Mouse (Mus musculus): ENCODE results near the gene Nanos2. TPM values are rescaled to one million over a fixed set of nuclear protein-coding genes. Genes with fewer than 3 reads are reported as not detected.

Nanos2 gene
- polyA plus RNA-seq, 2 experiments = not detected

- H3K36me3 ChIP-seq (replicated peaks; ENCODE audit: control insufficient read depth, insufficient read depth, low read depth) = no peaks in the 10 kb centered on the region
- DNase-seq (ENCODE audit: low read depth in 3 of 3, low spot score in 3 of 3) (no peak), ATAC-seq (ENCODE audit: insufficient read depth) (no peak)
- no peak overlapping the region for H3K4me2 ChIP-seq (ENCODE audit: low read depth)
- H3K27ac ChIP-seq = no peak overlapping the region
- H3K4me1 ChIP-seq (replicated peaks; ENCODE audit: control insufficient read depth in 2 of 2, insufficient read depth in 2 of 2, low read length in 1 of 2) = peaks cover 0 to 5% of the 10 kb centered on the region in 2 experiments; a peak in 1 of 4 replicates
- H3K9me3 ChIP-seq (ENCODE audit: control insufficient read depth, low read length) = no peaks in the 10 kb centered on the region
- H3K4me3 ChIP-seq (ENCODE audit: insufficient read depth in 1 of 2, low read depth in 2 of 2, low read length in 2 of 2) = no peak overlapping the region
- 17% methylated on average over 5 of the region's 5 CpGs for WGBS (ENCODE audit: insufficient replicate concordance)
- no peak for TF ChIP-seq CTCF (IDR thresholded peaks at IDR 0.05; ENCODE audit: low read depth)
- TF ChIP-seq EP300 (IDR thresholded peaks at IDR 0.05; ENCODE audit: low read depth) = no peak
- H3K9ac ChIP-seq (replicated peaks) = no peak overlapping the region
- peaks cover 48% of the 10 kb centered on the region for H3K27me3 ChIP-seq (ENCODE audit: control insufficient read depth, insufficient read depth, low read length)
These were observed 2.8 kb downstream of the Nanos2 start for GRCm38 (mm10) chr7:18989995-18990394.

GRCm38 (mm10) chr7:18990601-18991295 lies 3.5 kb downstream of the Nanos2 start, which contains the start of gene Mypop:
TSS of gene Mypop (plus strand) at chr7:18991245.
- no peaks in the 10 kb centered on the region for H3K36me3 ChIP-seq (replicated peaks; ENCODE audit: control insufficient read depth, insufficient read depth, low read depth)
- H3K9ac ChIP-seq (replicated peaks) = no peak within 1 kb of the TSS
- TF ChIP-seq EP300 (IDR thresholded peaks at IDR 0.05; ENCODE audit: low read depth) = no peak
- TF ChIP-seq CTCF (IDR thresholded peaks at IDR 0.05; ENCODE audit: low read depth) = no peak
- ATAC-seq (ENCODE audit: insufficient read depth) = peak; percentile 87
- peaks cover 48% of the 10 kb centered on the region for H3K27me3 ChIP-seq (ENCODE audit: control insufficient read depth, insufficient read depth, low read length)
- no peaks in the 10 kb centered on the region for H3K9me3 ChIP-seq (ENCODE audit: control insufficient read depth, low read length)
- under 1% methylated on average over 37 of the region's 37 CpGs for WGBS (ENCODE audit: insufficient replicate concordance)
- H3K4me2 ChIP-seq (ENCODE audit: low read depth) = peak within 1 kb of the TSS; percentile 66
- H3K4me3 ChIP-seq (ENCODE audit: insufficient read depth in 1 of 2, low read depth in 2 of 2, low read length in 2 of 2) = peak within 1 kb of the TSS; percentile 36 to 48
- peaks cover 0 to 5% of the 10 kb centered on the region in 2 experiments; a peak in 1 of 4 replicates for H3K4me1 ChIP-seq (replicated peaks; ENCODE audit: control insufficient read depth in 2 of 2, insufficient read depth in 2 of 2, low read length in 1 of 2)
- H3K27ac ChIP-seq = no peak within 1 kb of the TSS
- peak; percentile 92 for DNase-seq (ENCODE audit: low read depth in 3 of 3, low spot score in 3 of 3)

- DNase-seq (ENCODE audit: low read depth in 3 of 3, low spot score in 3 of 3) (no peak), ATAC-seq (ENCODE audit: insufficient read depth) (no peak)
- H3K9ac ChIP-seq (replicated peaks) = no peak overlapping the region
- H3K27ac ChIP-seq = no peak overlapping the region
- peak overlapping the region; percentile 15 to 48; a peak in 3 of 4 replicates for H3K4me3 ChIP-seq (ENCODE audit: insufficient read depth in 1 of 2, low read depth in 2 of 2, low read length in 2 of 2)
- H3K36me3 ChIP-seq (replicated peaks; ENCODE audit: control insufficient read depth, insufficient read depth, low read depth) = no peaks in the 10 kb centered on the region
- peaks cover 48% of the 10 kb centered on the region for H3K27me3 ChIP-seq (ENCODE audit: control insufficient read depth, insufficient read depth, low read length)
- H3K4me2 ChIP-seq (ENCODE audit: low read depth) = peak overlapping the region; percentile 66
- no peaks in the 10 kb centered on the region for H3K9me3 ChIP-seq (ENCODE audit: control insufficient read depth, low read length)
- TF ChIP-seq EP300 (IDR thresholded peaks at IDR 0.05; ENCODE audit: low read depth) (no peak), CTCF (IDR thresholded peaks at IDR 0.05; ENCODE audit: low read depth) (no peak)
- 2% methylated on average over 59 of the region's 59 CpGs for WGBS (ENCODE audit: insufficient replicate concordance)
- H3K4me1 ChIP-seq (replicated peaks; ENCODE audit: control insufficient read depth in 2 of 2, insufficient read depth in 2 of 2, low read length in 1 of 2) = peaks cover 0 to 5% of the 10 kb centered on the region in 2 experiments; a peak in 1 of 4 replicates
These were observed 4.6 kb downstream of the Nanos2 start for GRCm38 (mm10) chr7:18991660-18992293.

GRCm38 (mm10) chr7:18992294-18992675 lies 5.1 kb downstream of the Nanos2 start:
- no peak for TF ChIP-seq CTCF (IDR thresholded peaks at IDR 0.05; ENCODE audit: low read depth)
- no peak for TF ChIP-seq EP300 (IDR thresholded peaks at IDR 0.05; ENCODE audit: low read depth)
- Histone ChIP-seq H3K4me1 (replicated peaks; ENCODE audit: control insufficient read depth in 2 of 2, insufficient read depth in 2 of 2, low read length in 1 of 2) (peaks cover 0 to 5% of the 10 kb centered on the region in 2 experiments; a peak in 1 of 4 replicates), H3K9me3 (ENCODE audit: control insufficient read depth, low read length) (no peaks in the 10 kb centered on the region), H3K27ac (no peak overlapping the region), H3K4me2 (ENCODE audit: low read depth) (peak overlapping the region; percentile 66), H3K9ac (replicated peaks) (no peak overlapping the region), H3K27me3 (ENCODE audit: control insufficient read depth, insufficient read depth, low read length) (peaks cover 48% of the 10 kb centered on the region), H3K36me3 (replicated peaks; ENCODE audit: control insufficient read depth, insufficient read depth, low read depth) (no peaks in the 10 kb centered on the region), H3K4me3 (ENCODE audit: insufficient read depth in 1 of 2, low read depth in 2 of 2, low read length in 2 of 2) (peak overlapping the region; percentile 10 to 48; a peak in 3 of 4 replicates)
- ATAC-seq (ENCODE audit: insufficient read depth) (no peak), DNase-seq (ENCODE audit: low read depth in 3 of 3, low spot score in 3 of 3) (no peak)
- 5% methylated on average over 31 of the region's 31 CpGs for WGBS (ENCODE audit: insufficient replicate concordance)

- TF ChIP-seq CTCF (IDR thresholded peaks at IDR 0.05; ENCODE audit: low read depth) (no peak), EP300 (IDR thresholded peaks at IDR 0.05; ENCODE audit: low read depth) (no peak)
- 70% methylated on average over 5 of the region's 5 CpGs for WGBS (ENCODE audit: insufficient replicate concordance)
- H3K36me3 ChIP-seq (replicated peaks; ENCODE audit: control insufficient read depth, insufficient read depth, low read depth) = no peaks in the 10 kb centered on the region
These were observed 5.8 kb downstream of the Nanos2 start for GRCm38 (mm10) chr7:18993036-18993435.

More at GRCm38 (mm10) chr7:18993036-18993435, 5.8 kb downstream of the Nanos2 start:
- Histone ChIP-seq H3K9ac (replicated peaks) (no peak overlapping the region), H3K27ac (no peak overlapping the region), H3K9me3 (ENCODE audit: control insufficient read depth, low read length) (no peaks in the 10 kb centered on the region), H3K4me3 (ENCODE audit: insufficient read depth in 1 of 2, low read depth in 2 of 2, low read length in 2 of 2) (no peak overlapping the region), H3K4me1 (replicated peaks; ENCODE audit: control insufficient read depth in 2 of 2, insufficient read depth in 2 of 2, low read length in 1 of 2) (peaks cover 0 to 5% of the 10 kb centered on the region in 2 experiments; a peak in 1 of 4 replicates), H3K27me3 (ENCODE audit: control insufficient read depth, insufficient read depth, low read length) (peaks cover 48% of the 10 kb centered on the region), H3K4me2 (ENCODE audit: low read depth) (no peak overlapping the region)
- DNase-seq (ENCODE audit: low read depth in 3 of 3, low spot score in 3 of 3) = no peak
- no peak for ATAC-seq (ENCODE audit: insufficient read depth)
